Mouse (Mus musculus) lung, postnatal 0 days (tissue): ENCODE measurements around the gene Nup98. TPM values are rescaled to one million over a fixed set of nuclear protein-coding genes. Genes with fewer than 3 reads are reported as not detected.

Experiments
- ATAC-seq: fragments of 200-750 bp; cut with Nextera tagmentation; 2 replicates; pipeline ENCODE4 v1.8.0; 2017; ENCODE audit warnings: moderate library complexity
- DNase-seq: peaks from one replicate; pipeline ENCODE4 v3.0.0-alpha.2; 2016; ENCODE audit warnings: low spot score
- H3K27ac ChIP-seq: fragments of 300-500 bp; sonication (generic); 2 replicates; pipeline ENCODE4 v1.5.1; 2014; ENCODE audit warnings: antibody characterized with exemption, mild to moderate bottlenecking, low read length, mixed read lengths
- H3K27me3 ChIP-seq: fragments of 300-500 bp; sonication (generic); replicated peaks from 2 replicates; pipeline ENCODE4 v1.6.1; 2014; ENCODE audit warnings: low read length, mixed read lengths; ENCODE audit not compliant: insufficient read depth
- H3K36me3 ChIP-seq: fragments of 300-500 bp; sonication (generic); 2 replicates; pipeline ENCODE4 v1.6.1; 2014; ENCODE audit warnings: low read length, mixed read lengths; ENCODE audit not compliant: insufficient read depth
- H3K4me1 ChIP-seq: fragments of 300-500 bp; sonication (generic); 2 replicates; pipeline ENCODE4 v1.6.1; 2014; ENCODE audit warnings: antibody characterized with exemption, low read depth, low read length, mixed read lengths; ENCODE audit not compliant: insufficient read depth
- H3K4me2 ChIP-seq: fragments of 300-500 bp; sonication (generic); replicated peaks from 2 replicates; pipeline ENCODE4 v1.6.1; 2014; ENCODE audit warnings: low read depth, mild to moderate bottlenecking, low read length, moderate library complexity, mixed read lengths
- H3K4me3 ChIP-seq: fragments of 300-500 bp; sonication (generic); 2 replicates; pipeline ENCODE4 v1.5.1; 2014; ENCODE audit warnings: low read depth, low read length
- H3K9ac ChIP-seq: fragments of 300-500 bp; sonication (generic); replicated peaks from 2 replicates; pipeline ENCODE4 v1.6.1; 2014; ENCODE audit warnings: low read depth, mild to moderate bottlenecking
- H3K9me3 ChIP-seq: fragments of 300-500 bp; sonication (generic); 2 replicates; pipeline ENCODE4 v1.6.1; 2016; ENCODE audit warnings: low read length, mixed read lengths
- CTCF ChIP-seq: IDR thresholded peaks from 2 replicates; pipeline ENCODE4 v1.5.1; 2016; ENCODE audit warnings: antibody characterized with exemption, mild to moderate bottlenecking
- EP300 ChIP-seq: IDR thresholded peaks from 2 replicates; pipeline ENCODE4 v1.6.1; 2016; ENCODE audit warnings: antibody characterized with exemption, mild to moderate bottlenecking, control low read depth
- WGBS: fragments of 180-500 bp; shearing (Covaris S2); extraction: QIAGEN DNeasy Blood & Tissue Kit; methylation state at CpG from one replicate; pipeline ENCODE4 v1.1.7; 2014; 5-methylcytosine and 5-hydroxymethylcytosine counted together
- polyA plus RNA-seq: library from polyadenylated mRNA; unstranded; fragments of >200 nt; fragmentation: Nextera tagmentation; extraction: Ambion mirVana; gene quantifications from 2 replicates; pipeline ENCODE4 v1.2.1, GENCODE M21; 2015

Gene Nup98
- polyA plus RNA-seq, 1 experiment from 2014 or later, result 15.5 TPM

DNA sequence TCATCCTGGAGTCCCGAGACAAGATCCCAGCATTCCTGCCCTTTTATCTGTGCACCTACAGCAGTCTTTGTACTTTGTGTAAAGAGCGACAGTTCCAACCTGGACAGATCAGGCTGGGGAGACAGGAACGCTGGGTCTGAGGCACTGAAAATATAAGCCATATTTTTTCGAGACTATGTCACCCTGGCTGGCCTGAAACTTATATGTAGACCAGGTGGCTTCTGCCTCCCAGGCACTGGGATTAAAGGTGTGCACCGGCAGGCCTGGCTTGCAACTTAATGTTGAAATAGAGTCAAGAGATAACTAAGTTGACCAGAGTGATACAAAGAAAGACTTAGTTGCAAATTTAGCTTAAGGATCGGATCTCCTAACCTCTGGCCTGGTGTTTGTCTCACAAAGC is 36.3 kb upstream of the Nup98 start:
- peaks cover 55% of the 10 kb centered on the region for H3K4me1 ChIP-seq

DNA sequence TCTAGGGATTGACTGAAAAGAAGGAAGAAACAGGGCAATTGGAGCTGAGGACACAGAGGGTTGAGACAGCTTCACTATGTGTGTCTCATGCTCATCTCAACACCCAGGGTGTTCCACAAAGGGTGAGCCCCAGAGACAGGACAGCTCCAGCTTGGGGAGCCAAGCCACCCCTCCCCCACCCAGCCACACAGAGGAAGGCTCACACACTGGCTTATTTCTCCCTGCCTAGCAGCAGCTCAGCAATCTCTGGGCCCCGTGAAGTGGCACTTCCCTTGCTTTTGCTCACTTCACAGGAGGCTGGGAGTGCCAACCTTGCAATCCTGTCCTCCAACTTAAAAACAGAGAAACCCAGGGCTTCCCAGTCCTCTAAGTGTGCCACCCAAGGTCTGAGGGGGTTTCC is 35.8 kb upstream of the Nup98 start:
- TF ChIP-seq CTCF (no peak), EP300 (no peak)
- 0 out of 2 replicates have a peak overlapping the region, but pooled peaks have one; percentile 6 for H3K9ac ChIP-seq
- 0% methylated on average over 1 of the region's 1 CpGs for WGBS

More for the DNA sequence above, 36.3 kb upstream of the Nup98 start:
- no peak for DNase-seq
- Histone ChIP-seq H3K9me3 (no peaks in the 10 kb centered on the region), H3K4me3 (no peak overlapping the region), H3K4me2 (peak overlapping the region; percentile 81), H3K36me3 (0 out of 2 replicates have a peak, but pooled peaks cover under 1% of the 10 kb centered on the region), H3K9ac (0 out of 2 replicates have a peak overlapping the region, but pooled peaks have one; percentile 6), H3K27me3 (no peaks in the 10 kb centered on the region), H3K27ac (peak overlapping the region; percentile 76)
- no peak for TF ChIP-seq CTCF
- TF ChIP-seq EP300, result no peak
- no peak for ATAC-seq
- WGBS, result 34% methylated on average over 6 of the region's 6 CpGs

DNA sequence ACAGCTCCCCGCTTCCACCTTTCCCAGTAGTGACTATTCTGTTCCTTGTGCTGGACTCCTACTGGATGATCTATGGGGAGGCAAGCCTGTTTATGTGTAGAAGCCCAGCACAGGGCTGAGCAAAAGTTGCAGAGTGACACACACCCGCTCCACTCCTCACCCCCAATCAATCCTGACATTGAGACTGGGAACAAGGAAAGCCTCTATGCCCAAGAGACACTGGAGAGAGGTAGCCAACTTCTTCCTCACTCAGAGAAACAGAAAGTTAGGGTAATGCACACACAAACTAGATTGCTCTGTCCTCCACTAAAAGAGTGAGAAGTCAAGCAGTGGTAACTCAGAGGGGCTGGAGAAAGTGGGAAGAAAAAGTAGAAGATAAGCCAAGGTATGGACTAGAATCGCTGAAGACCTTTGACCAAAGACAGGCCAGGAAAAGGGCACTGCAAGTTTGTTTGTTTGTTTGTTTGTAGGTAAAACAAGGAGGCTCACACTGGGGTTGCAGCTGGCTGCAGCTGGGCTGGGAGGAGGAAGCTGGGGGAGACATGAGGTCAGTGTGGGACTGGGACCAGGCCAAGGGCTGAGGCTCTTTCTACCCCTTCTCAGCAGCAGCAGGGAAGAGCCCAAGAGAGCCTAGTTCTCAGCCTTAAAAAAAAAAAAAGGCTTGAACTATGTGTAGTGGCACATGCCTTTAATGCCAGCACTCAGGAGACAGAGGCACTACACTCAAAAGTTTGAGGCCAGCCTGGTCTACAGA is 35.0 kb upstream of the Nup98 start:
- Histone ChIP-seq H3K4me1 (peaks cover 55% of the 10 kb centered on the region), H3K27me3 (no peaks in the 10 kb centered on the region), H3K36me3 (0 out of 2 replicates have a peak, but pooled peaks cover 10% of the 10 kb centered on the region), H3K4me2 (no peak overlapping the region; the same call in 1 of the 2 replicates), H3K9ac (no peak overlapping the region), H3K9me3 (no peaks in the 10 kb centered on the region), H3K27ac (peak overlapping the region; percentile 76), H3K4me3 (no peak overlapping the region)
- WGBS, result 67% methylated on average over 3 of the region's 3 CpGs
- TF ChIP-seq EP300 (no peak), CTCF (no peak)
- DNase-seq (peak; percentile 64), ATAC-seq (peak; percentile 31)

More for the DNA sequence above, 35.8 kb upstream of the Nup98 start:
- peak; percentile 82 for DNase-seq
- peak; percentile 21 for ATAC-seq
- H3K4me3 ChIP-seq, result no peak overlapping the region
- no peaks in the 10 kb centered on the region for H3K9me3 ChIP-seq
- H3K4me1 ChIP-seq, result peaks cover 55% of the 10 kb centered on the region
- 0 out of 2 replicates have a peak, but pooled peaks cover 5% of the 10 kb centered on the region for H3K36me3 ChIP-seq
- H3K27ac ChIP-seq, result peak overlapping the region; percentile 76
- H3K27me3 ChIP-seq, result no peaks in the 10 kb centered on the region
- peak overlapping the region; percentile 81 for H3K4me2 ChIP-seq

DNA sequence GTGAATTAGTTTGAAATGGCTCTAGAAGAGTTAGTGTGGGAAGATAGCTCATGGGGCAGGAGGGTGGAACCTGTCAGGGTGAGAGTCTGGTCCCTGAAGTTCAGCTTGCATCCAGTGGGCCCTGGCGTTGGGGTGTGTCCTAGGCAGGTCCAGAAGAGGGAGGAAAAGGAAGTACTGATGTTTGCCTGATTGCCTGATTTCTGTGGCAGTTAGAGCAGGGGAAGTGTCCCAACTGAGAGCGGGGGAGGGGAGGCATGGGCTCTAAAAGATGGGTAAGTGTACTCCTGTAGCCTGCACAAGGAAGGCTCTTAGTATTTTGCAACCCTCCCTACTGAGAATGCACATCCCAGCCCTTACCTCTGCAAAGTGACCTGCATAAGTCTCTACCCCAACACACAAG is 33.9 kb upstream of the Nup98 start:
- peak; percentile 70 for DNase-seq

DNA sequence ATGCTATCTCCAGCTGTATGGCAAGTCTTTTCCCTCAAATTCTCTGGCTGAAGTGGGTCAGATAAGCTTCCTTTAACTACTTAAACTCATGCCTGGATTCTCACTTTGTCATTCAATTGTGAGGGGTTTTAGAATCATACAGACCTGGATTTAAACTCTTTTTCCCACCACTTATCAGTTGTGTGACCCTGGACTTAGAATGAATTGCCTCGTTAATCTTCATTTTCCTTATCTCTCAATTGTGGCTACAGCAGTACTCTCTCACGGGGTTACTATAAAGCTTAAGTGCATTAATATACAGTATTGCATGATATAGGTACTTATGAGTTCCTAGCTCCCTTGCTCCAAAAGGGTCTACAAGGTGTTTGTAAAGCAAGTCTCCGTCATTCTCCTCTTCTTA is 32.9 kb upstream of the Nup98 start:
- ATAC-seq (no peak), DNase-seq (no peak)
- no peaks in the 10 kb centered on the region for H3K27me3 ChIP-seq
- no peak overlapping the region for H3K9ac ChIP-seq
- H3K4me2 ChIP-seq, result no peak overlapping the region
- WGBS, result 51% methylated on average over 3 of the region's 3 CpGs
- H3K9me3 ChIP-seq, result no peaks in the 10 kb centered on the region
- H3K4me1 ChIP-seq, result peaks cover 46% of the 10 kb centered on the region
- H3K36me3 ChIP-seq, result peaks cover 19% of the 10 kb centered on the region; the same call in 1 of the 2 replicates
- H3K27ac ChIP-seq, result no peak overlapping the region
- H3K4me3 ChIP-seq, result no peak overlapping the region
- no peak for TF ChIP-seq EP300
- no peak for TF ChIP-seq CTCF

More for the DNA sequence above, 33.9 kb upstream of the Nup98 start:
- H3K27ac ChIP-seq, result peak overlapping the region; percentile 76
- H3K4me2 ChIP-seq, result no peak overlapping the region
- 47% methylated on average over 2 of the region's 2 CpGs for WGBS
- H3K4me3 ChIP-seq, result no peak overlapping the region
- peaks cover 16% of the 10 kb centered on the region; the same call in 1 of the 2 replicates for H3K36me3 ChIP-seq
- TF ChIP-seq EP300 (peak; percentile 13; the same call in 1 of the 2 replicates), CTCF (no peak)
- H3K4me1 ChIP-seq, result peaks cover 53% of the 10 kb centered on the region
- H3K27me3 ChIP-seq, result no peaks in the 10 kb centered on the region
- H3K9ac ChIP-seq, result no peak overlapping the region
- no peaks in the 10 kb centered on the region for H3K9me3 ChIP-seq
- peak; percentile 29 for ATAC-seq

DNA sequence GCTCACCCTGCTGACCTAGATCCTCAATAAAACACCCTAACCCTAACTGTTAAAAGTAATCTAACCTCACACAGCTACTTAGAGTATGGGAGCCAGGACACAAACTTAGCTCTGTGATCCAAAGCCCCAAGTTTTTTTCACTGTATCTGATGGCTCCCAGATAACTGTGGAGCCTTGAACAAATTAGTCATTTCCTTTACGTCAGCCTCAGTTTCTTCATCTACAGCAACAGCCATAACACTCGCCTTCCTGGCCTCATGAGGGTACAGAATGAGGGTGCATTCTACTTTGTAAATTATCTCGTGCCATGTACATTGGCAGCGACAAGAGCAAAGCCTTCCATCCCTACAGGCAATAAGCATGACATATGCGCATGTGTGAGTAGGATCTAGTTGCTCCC is 32.4 kb upstream of the Nup98 start:
- ATAC-seq (no peak), DNase-seq (no peak)
- Histone ChIP-seq H3K27me3 (no peaks in the 10 kb centered on the region), H3K4me3 (no peak overlapping the region), H3K9me3 (no peaks in the 10 kb centered on the region), H3K4me1 (peaks cover 42% of the 10 kb centered on the region), H3K9ac (no peak overlapping the region), H3K4me2 (no peak overlapping the region), H3K27ac (no peak overlapping the region), H3K36me3 (peaks cover 19% of the 10 kb centered on the region; the same call in 1 of the 2 replicates)
- TF ChIP-seq EP300 (no peak), CTCF (no peak)
- 74% methylated on average over 5 of the region's 5 CpGs for WGBS
